Mouse (Mus musculus): ENCODE results near the gene Kif11.

Kif11 gene

DNA sequence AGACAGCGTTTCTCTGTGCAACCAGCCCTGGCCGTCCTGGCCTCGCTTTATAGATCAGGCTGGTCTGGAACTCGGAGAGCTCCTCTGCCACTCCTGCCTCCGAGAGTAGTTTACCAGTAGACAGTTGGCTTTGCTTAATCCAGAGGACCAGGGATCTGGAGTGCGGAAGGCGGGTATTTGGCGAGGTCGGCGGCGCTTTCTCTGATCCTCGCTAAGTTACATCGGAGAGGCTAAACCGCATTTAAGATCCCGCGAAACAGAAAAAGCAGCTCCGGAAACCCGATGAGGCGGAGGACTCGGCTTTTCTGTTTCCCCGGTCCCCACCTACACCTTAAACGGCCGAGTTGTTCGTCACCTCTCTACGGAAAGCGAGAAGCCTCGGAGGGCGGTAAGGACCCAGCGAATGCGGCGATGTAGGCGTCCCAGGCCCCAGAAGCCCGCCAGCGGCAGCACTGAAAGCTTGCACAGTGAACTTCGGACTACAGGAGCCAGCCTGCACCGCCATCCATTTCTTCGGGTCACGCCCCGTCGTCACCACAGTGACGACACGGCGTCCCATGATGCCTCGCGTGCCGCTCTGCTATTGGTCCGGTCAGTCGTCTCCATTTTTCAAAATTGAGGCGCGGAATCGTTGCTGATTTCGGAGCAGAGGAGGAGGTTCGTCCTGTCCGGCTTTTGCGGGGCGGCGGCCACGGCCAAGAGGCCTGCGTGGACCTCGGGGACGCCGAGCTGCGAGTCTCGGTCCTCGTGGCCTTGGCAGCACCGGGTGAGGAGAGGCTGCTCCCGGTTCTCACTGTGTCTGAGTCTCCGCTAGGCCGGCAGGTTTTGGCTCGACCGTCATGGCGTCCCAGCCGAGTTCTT lies at the start of gene Kif11:
Gene Kif11, plus strand, starts transcription at position 649 of the 861 bp plus-strand sequence.
- DNase-seq (ENCODE audit: extremely low spot score, low read depth, low spot score): peak; percentile 93

GRCm38 (mm10) chr19:37327216-37327615 lies 49.0 kb upstream of the Kif11 start:
- DNase-seq (ENCODE audit: extremely low spot score, low read depth, low spot score): no peak

DNA sequence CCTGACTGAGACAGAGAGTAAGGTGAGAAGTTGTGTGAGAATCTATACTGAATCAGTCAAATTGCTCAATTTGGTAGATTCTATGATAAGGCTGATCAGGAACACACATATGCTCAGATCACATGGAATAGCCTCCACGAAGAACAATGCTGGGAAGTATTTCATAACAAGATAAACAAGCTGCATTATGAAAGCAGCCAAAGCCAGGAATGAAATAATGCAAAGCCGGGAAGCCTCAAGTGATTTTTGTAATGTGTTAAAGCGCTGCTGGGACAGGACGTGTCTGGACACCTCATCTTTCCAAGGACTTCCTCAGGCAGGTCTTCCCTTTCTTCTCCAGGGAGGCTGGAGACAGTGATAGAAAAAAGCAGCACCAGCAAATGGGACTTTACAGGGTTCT lies 43.5 kb upstream of the Kif11 start:
- DNase-seq (ENCODE audit: extremely low spot score, low read depth, low spot score): no peak

DNA sequence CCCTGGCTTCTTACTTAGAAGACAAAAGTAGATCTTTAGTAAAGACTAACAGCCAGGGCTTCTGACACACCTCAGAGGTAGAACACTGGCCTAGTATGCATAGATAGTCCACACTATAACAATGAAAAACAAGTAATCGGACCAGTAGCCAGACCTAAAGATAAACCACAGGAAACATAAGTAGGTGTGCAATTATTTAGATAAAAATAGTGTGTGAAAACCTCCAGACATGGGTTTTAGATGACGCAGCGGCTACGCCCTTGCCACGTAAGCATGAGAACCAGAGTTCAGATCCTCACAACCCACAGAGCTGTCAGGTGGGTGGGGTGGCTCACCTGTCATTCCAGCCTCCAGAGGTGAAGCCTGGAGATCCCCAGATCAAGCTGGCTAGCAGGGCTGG lies 42.8 kb upstream of the Kif11 start:
- DNase-seq (ENCODE audit: extremely low spot score, low read depth, low spot score): no peak

GRCm38 (mm10) chr19:37335392-37335791 lies 40.8 kb upstream of the Kif11 start:
- DNase-seq (ENCODE audit: extremely low spot score, low read depth, low spot score): no peak

- no peak for DNase-seq (ENCODE audit: extremely low spot score, low read depth, low spot score)
These were observed 38.5 kb upstream of the Kif11 start, which contains the start of gene Ide for GRCm38 (mm10) chr19:37337752-37338151. Gene Ide (minus strand): TSS chr19:37337852.

DNA sequence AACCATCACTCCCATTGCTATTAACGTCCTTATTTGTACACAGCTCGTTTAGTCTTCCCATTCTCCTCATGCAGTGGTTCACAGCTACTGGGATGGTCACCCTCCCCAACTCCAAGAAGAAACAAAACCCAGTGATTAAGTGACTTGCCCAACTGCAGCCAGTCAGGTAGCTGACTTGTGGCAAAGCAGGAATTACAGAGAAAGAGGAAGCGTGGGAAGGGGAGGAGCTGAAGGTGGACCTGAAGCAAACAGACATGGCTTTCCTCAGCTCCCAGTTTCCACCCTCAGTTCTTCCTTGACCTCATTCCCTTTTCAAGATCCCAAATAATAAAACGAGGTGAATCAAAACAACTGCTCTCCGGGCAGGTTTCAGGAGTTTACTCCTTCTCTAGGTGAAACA lies 35.7 kb upstream of the Kif11 start:
- DNase-seq (ENCODE audit: extremely low spot score, low read depth, low spot score): no peak

DNA sequence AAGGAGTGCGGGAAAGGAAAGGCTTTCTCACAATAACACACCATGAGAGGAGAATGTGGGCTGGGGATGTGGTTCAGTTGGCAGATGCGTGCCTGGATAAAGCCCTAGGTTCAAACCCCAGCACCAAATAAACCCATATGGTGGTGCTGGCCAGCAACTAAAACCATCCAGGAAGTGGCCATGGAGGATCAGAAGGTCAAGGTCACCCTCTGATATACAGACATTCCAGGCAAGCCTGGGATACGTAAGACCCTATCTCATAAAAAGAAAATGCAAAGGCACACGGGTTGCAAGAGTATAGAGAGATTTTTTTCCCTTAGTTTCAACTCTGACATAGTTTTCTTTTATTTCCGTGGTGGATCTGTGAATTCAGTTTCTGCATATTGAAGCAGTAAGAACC lies 35.3 kb upstream of the Kif11 start:
- DNase-seq (ENCODE audit: extremely low spot score, low read depth, low spot score): no peak

DNA sequence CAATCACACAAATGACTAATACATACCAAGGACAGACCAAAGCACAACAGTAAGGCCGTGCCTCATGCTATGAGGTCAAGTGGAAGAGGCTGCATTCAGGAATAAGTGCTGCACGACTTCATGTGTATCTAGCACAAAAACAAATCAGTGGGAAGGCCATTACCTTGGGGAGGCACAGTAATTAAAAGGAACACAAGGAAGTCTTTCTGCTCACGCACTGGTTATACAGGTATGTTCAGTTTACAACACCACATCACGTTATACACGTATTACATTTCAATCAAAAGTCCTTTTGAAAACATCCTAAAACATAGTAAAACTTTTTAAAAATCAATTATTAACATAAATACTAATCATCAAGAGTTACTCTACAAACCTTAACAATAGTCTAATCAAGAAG lies 32.3 kb upstream of the Kif11 start:
- no peak for DNase-seq (ENCODE audit: extremely low spot score, low read depth, low spot score)

DNA sequence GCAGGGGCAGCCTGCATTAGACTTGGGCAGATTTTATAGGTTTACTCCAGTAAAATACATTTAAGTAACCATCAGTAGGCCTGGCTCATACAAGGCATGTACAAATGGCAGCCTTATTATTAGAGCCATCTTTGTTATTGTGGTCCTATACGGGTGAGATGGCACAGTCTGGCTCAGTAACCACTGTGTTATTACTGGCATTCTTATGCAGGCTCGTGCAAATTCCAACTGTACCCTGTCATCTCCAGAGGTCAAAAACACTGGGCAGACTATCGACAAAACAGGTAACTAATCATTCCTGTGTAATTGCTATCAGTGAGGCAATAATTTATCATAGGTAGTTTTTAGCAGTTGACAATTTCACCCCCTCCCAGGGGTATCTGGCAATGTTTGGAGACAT lies 29.9 kb upstream of the Kif11 start:
- DNase-seq (ENCODE audit: extremely low spot score, low read depth, low spot score): no peak

- no peak for DNase-seq (ENCODE audit: extremely low spot score, low read depth, low spot score)
These were observed 27.9 kb upstream of the Kif11 start for GRCm38 (mm10) chr19:37348331-37348730.

GRCm38 (mm10) chr19:37348952-37349351 lies 27.3 kb upstream of the Kif11 start:
- no peak for DNase-seq (ENCODE audit: extremely low spot score, low read depth, low spot score)

- no peak for DNase-seq (ENCODE audit: extremely low spot score, low read depth, low spot score)
These were observed 23.4 kb upstream of the Kif11 start for GRCm38 (mm10) chr19:37352756-37353155.

DNA sequence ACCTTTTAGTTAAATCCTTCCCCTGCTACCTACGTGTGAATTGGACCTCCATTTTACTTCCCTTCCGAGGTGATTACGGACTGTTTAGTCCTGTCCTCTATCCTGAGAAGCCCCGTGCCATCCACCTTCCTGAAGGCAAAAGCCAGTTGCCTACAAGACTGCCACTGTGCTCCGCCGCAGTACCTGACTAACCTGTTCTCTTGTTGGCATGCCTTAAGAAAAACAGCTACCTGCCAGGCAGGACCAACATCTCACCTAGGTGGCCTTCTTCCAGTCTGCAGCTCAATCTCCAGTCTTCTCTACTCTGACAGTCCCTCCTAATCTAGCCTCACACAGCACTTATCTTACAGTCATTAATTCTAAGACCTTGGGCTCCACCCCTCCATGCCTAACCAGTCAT lies 22.9 kb upstream of the Kif11 start:
- DNase-seq (ENCODE audit: extremely low spot score, low read depth, low spot score): no peak

DNA sequence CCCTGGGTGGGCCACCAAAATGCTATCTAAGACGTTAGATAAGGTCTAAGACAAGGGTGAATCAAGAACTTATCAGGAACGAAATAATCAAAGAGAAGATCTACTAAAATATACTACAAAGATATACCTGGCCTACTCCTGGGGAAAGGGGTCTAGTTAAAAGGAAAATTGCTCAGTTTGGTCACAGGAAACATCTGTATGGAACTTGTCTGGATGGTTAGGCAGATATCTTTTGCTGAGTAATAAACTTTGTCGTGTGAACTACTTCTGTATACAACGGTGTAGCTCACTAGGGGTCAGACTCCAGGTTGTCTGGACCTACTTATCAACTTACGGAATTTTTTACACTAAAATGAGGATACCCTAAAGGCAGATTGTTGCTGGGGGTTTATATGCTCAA lies 16.2 kb upstream of the Kif11 start:
- no peak for DNase-seq (ENCODE audit: extremely low spot score, low read depth, low spot score)

DNA sequence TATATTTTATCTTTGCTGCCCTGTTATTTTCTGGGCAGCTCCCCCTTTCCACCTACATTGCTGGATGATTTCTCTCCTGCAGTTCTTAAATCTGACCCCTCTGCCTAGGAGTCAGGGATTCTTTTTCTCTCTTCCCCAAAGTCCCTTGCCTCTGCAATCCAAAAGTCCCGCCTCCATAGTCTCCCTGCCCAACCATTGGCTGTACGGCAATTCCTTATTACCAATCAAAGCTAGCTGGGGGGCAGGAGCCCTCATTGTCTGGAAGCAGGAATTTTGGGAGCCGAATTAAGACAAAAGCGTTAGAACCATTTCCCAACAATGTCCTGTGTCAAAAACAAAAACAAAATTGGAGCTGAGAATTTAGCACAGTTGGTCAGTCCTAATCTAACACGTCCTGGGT lies 13.7 kb upstream of the Kif11 start:
- DNase-seq (ENCODE audit: extremely low spot score, low read depth, low spot score): no peak

GRCm38 (mm10) chr19:37363128-37363939 lies 12.9 kb upstream of the Kif11 start:
- DNase-seq (ENCODE audit: extremely low spot score, low read depth, low spot score): no peak

GRCm38 (mm10) chr19:37368990-37369389 lies 7.2 kb upstream of the Kif11 start:
- no peak for DNase-seq (ENCODE audit: extremely low spot score, low read depth, low spot score)

GRCm38 (mm10) chr19:37369921-37370320 lies 6.3 kb upstream of the Kif11 start:
- no peak for DNase-seq (ENCODE audit: extremely low spot score, low read depth, low spot score)

GRCm38 (mm10) chr19:37370356-37370755 lies 5.8 kb upstream of the Kif11 start:
- DNase-seq (ENCODE audit: extremely low spot score, low read depth, low spot score): no peak

DNA sequence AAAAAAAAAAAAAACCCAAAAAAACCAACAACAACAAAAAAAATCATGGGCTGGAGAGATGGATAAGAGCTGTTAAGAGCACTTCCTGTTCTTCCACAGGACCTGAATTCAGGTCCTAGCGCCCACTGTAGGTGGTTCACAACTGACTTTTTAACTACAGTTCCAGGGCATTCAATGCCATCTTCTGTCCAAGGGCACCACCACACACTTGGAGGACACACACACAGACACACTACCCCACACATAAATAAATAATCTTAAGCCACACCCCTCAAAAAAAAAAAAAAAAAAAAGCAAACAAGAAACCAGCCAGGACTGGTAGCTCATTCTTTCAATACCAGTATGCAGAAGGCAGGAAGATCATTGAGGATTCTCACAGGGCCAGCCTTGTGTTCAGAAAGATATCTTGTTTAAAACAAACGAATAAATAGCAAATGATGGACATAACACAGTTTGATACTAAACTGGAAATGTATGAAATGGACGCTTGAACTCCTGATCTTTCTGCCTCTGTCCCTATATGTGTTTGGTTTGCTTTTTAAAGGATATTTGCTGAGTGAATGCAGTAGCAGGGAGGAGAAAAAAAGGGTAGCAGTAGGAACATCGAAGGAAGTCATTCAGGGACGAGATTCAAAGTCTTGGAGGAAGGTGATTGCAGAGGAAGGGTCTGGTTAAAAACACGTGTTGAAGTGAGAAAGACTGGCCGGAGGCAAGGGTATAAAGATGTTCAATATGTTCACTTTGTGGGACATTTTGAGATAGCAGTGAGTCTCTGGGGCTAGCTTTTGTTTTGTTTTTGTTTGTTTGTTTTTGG lies 1.1 kb upstream of the Kif11 start:
- DNase-seq (ENCODE audit: extremely low spot score, low read depth, low spot score): peak; percentile 5

All from hindlimb bud, embryonic 11.5 days (tissue).